Mouse (Mus musculus): ENCODE measurements around the gene Surf1.
"Not testable (repeated sequence)": the region's sequence is repeated elsewhere in the genome, so short reads cannot be mapped to it uniquely, and the experiment has no call there.

The Surf1 gene

DNA sequence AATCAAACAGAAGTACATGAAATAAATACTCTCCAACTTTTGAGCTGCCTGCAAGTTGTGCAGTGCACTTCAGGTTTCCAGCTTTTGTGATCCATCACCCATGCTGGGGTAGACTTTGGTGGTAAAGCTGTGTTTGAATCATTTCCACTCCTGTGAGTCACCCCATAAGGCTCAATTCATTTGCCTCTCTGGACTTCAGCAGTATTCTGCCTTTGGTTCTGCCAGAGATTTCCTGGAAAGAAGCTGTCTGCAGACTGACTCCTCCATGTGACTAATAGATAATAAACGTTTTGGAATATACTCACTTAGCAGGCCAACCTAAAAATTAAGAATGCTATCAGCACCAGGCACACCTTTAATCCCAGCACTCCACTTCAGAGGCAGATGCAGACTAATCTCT, 15.6 kb downstream of the Surf1 start:
- DNase-seq (ENCODE audit: low read depth, low spot score): no peak

GRCm38 (mm10) chr2:26895898-26896297, 20.4 kb downstream of the Surf1 start:
- DNase-seq (ENCODE audit: low read depth, low spot score): no peak

DNA sequence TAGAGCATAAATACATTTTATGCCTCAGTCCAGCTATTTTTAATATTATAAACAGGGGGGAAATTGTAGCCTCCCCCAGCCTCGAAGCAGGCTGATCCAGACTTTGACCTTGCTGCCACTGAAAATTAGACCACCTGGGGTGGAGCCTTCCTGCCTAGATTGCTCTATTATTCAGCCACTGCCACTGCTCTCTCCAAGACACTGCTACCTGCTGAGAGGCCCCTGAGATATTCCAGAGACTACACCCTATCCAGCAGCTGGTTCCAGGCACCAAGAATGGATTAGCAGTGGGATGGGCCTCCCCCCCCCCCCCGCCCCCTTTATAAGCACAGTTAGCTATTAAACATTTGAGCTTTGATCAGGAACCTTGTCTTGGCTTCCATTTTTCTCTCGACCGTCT, 30.2 kb downstream of the Surf1 start:
- DNase-seq (ENCODE audit: low read depth, low spot score): not testable (repeated sequence)

DNA sequence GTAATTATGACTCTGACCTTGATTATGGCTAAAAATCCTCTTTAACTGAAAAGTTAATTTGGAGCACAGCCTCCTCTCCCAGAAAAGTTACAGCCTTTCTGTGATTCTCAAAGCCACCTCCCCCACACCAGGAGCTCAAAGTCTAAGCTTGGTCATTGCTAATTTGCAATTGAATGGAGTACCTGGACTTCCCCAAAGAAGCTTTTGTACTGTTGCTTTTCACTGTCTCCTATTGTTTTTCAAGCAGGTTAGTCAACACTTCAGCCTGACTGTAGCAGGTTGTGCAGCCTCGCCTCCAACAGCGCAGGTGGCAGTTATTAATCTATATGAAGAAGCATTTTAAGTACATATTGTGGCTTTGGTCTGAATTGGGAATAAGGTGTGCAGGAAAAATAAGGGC, 30.8 kb downstream of the Surf1 start:
- not testable (repeated sequence) for DNase-seq (ENCODE audit: low read depth, low spot score)

GRCm38 (mm10) chr2:26878571-26878970, 37.8 kb downstream of the Surf1 start:
- DNase-seq (ENCODE audit: low read depth, low spot score): no peak

DNA sequence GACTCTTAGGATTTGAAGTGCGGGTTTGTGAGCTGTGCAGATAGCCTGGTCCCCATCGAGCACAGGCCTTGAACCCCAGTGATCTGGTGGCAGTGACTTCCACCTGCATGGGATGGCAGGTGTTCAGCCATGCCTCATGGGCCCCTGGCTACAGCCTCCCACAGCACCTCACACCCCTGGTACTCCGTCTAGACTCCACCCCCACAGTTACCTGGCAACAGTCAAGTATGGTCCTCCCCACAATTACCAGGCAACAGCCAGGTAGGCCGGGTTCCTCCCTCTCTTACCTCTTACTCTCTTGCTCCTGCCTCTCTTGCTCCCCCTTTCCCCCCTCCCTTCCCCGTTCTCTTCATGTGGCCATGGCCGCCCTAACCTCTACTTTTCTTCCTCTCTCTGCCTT, 45.7 kb downstream of the Surf1 start:
- no peak for DNase-seq (ENCODE audit: low read depth, low spot score)

DNA sequence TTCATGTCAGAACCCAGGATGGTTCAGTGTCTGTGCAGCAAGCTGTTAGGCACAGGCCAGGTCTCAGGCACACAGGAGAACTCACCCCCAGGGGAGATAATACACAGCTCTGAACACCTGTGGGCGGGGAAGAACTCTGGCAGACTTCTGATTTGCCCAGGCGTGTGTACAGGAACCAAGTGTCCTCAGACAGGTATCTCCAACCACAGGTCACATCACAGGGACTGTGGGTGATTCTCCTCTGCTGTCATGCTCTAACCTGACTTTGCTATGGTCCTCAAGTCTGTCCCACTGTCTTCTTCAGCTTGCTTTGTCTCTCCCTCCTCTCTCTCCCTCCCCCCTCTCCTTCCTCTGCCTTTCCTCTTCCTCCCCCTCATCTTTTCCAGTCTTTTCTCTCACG, 51.5 kb downstream of the Surf1 start, which contains the start of gene Abo:
Gene Abo, minus strand, starts transcription at position 101 of the 400 bp plus-strand sequence.
- DNase-seq (ENCODE audit: low read depth, low spot score): no peak
